Mouse (Mus musculus) ovary, postnatal 10 days (tissue): ENCODE results near the gene Plekhg3.

Experiments
- DNase-seq: peaks from one replicate; pipeline ENCODE4 v3.0.0; 2022; ENCODE audit warnings: low spot score

Plekhg3 gene

DNA sequence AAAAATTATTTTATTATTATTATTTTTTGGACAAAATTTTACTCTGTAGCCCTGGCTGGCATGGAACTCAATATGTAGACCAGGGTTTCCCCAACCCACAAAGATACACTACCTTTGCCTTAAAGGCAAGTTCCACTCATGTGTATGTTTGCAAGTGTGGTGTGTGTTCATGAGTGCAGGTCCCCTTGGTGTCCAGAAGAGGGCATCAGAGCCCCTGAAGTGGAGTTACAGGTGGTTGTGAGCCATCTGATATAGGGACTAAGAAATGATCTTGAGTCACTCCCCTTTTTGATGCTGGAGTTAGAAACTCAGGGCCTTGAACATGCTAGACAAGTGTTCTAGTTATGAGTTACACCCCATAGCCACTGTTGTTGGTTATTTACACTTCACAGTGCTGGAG, 54.3 kb downstream of the Plekhg3 start:
- DNase-seq = no peak

DNA sequence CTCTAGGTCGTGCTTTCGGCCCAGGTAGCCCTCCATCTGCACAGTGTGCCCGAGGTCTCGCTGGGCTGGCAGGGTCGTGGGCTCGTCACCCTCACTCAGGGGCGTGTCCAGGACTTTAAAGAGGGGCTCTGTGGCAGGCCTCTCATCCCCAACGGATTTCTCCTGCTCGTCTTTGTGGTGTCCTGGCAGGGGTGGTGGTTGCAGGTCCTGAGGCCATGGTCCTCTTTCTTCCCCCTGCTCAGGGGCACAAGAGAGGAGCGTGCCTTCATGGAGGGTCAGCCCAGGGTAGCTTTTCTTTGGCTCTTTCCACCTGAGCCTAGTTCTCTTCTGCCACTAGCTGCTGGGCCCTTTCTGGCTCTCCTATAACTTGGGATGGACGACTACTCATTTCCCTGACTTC, 56.7 kb downstream of the Plekhg3 start:
- DNase-seq = no peak

DNA sequence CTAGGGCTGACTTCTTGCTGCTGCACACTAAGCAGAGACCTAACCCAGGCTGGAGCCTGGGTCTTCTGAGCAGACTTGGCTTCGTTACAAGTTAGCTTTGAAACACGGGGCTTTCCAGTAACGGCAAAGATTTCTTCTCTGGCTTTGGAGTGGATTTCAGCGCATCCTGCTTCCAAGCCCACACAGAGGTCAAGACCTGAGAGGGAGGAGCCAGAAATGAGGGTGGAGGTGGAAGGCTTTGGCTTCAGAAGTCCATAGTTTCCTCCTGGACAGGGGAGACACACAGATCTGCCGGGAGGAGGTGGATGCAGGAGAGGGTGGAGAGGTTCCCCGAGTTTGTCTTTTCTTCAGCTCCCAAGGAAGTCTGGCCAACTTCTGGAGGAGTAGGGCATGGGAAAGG, 58.8 kb downstream of the Plekhg3 start:
- DNase-seq = peak; percentile 44

DNA sequence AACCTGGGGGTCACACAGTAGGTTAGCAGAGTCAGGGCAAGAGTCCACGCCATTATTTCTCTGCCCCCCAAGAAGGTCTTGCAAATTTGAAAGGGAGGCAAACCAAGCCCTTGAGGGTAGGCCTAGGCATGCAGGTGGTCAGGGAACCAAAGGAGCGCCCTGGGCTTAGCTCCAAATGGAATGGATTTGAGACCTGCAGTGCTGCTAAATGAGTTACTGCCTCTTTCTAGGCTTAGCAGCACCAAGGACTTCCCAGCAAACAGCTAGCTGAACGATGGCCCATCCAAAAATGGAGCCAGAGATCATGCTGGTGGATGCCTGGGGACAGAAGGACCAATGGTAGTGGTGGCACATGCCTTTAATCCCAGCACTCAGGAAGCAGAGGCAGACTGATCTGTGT, 60.3 kb downstream of the Plekhg3 start:
- no peak for DNase-seq

DNA sequence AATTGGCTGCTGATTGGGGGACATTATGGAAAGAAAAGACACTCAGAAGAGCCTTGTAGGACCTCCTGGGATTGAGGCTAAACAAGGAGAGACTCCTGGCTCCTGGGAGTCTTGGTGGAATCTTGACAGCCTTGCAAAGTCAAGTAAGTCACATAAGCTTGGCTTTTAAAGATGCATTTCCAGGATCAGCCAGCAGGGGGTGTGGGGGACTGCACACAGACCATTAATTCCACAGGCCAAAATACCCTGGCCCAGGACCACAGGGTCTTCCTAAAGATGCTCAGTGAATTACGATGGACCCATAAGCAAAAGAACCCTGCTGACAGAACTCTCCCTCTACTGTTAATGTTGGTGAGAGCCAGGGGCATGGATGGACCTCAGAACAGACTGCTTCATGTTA, 61.5 kb downstream of the Plekhg3 start:
- no peak for DNase-seq

DNA sequence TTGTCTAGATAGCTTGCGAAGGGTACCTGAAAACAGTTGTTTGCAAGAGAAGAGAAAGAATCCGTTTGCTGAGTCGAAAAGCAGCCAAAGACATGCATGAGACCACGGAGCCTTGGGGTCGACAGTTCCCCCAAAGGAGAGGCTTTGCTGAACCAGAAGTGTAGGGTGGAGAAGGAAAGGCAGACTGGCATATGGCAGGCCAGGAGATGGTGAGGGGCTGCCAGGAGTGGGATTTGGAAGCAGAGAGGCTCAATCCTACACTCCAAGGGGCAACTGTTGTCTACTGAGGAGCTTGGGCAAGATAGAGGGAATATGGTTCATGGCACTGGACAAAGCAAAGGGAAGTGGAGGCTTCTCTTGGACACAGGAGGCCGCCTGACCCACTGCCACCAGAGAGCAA, 62.6 kb downstream of the Plekhg3 start:
- no peak for DNase-seq

DNA sequence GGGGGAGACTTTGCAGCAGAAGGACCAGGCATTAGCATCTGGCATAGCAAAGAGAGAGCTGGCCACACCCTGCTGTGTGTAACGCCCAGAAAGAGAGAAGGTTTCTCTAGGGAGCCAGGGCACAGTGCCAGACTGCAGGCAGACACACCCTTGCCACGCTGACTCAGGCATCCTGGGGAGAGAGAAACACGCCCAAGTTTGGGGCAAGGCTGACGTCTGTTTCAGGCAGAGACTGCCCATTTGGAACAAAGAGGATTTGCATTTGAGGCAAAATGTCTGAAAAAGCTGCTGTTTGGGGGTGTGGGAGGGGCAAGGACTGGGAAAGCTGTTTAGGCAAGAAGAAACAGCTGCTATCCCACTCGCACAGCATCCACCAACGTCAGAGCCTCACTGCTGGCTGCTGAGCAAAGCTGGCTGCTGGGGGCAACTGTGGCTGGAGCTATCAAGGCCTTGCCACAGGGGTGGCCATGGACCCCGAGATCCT, 63.2 kb downstream of the Plekhg3 start:
- peak; percentile 44 for DNase-seq

DNA sequence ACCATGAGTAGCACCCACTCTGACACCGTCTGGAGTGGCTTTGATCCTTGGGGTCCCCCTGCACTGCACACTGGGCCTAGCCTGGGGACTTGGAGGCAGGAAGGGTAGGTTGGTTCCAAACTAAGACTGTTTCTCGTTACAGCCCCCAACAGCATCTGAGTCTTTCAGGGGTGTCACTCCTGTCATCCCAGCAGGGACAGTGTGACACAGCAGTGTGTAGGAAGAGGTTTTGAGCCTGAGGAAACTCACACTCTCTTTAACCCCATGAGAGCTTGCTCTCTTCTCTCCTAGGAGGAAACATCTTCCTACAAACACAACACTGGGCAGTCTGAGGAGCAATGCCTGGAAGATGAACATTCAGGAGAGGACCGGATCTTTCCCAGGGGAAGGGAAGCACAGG, 63.9 kb downstream of the Plekhg3 start:
- DNase-seq = no peak

DNA sequence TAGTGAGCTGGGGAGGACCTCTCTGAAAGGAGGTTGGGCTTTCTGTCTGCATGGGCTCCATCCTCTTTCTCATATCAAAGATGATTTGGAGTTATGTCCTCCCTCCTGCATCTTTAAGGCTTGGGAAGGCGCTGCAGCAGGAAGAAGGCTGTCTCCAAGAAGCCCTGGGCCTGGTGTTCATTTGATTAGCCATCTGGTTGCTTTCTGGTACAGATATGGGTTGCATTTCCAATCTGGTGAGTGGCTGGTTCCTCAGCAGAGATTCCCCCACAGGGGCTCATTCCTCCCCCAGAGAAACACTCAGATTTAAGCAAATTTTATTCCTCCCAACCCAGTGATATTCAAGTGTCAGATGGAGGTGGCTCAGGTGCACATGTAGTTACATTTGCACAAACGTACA, 65.1 kb downstream of the Plekhg3 start:
- no peak for DNase-seq

DNA sequence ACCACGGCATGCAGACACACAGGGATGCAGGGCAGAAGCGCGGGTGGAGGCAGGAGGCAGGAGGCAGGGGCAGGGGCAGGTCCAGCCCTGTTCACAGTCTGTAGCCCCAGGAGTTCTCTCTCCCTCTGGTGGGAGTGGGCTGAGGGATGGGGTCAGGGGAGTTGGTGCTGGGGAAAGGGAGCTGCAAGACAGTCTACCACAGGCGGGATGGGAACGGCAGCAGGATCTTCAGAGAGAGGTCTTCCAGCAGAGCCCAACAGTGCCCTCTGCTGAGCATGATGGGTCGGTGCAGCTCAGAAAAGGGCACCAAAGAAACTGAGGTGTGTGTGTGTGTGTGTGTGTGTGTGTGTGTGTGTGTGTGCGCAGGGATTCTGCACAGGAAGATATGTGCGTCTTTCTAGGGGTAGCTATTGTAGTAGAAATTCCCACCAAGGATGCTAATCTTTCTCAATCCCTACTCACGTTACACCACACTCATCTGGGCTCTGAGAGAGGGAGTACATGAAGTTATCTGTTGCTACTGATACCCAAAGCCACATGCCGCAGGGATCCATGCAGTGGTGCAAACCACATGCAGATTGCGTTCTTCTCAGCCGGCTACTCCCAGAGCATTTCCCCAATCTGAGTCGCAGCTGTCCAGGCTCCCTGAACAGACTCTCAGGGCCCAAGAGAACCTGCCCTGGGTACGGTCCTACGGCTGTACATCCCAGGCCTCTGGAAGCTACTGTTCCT, 65.8 kb downstream of the Plekhg3 start:
- DNase-seq = peak; percentile 55

DNA sequence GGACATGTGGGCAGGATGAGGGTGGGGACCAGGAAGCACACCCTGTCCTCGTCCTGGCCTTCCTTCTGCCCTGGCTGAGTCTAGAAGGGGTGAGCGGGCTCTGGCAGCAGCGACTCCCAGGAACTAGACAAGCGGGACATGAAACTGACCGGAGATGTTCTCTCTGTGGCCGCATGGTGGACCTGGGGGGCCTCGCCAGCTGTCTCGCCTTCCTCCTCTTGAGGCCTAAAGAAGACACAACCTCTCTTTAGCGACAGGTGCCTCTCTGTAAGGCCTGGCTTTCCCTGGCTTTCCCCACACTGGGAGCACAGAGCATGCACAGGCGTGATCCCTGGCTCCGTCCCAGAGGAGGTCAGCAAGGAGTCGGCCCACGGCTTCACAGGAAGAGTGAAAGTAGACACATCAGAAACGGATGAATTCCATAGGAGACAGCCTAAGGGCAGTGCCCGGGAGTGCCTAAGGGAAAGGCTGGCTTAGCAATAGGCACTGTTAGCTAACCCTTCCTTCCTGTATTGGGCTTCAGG, 66.9 kb downstream of the Plekhg3 start:
- DNase-seq = no peak

DNA sequence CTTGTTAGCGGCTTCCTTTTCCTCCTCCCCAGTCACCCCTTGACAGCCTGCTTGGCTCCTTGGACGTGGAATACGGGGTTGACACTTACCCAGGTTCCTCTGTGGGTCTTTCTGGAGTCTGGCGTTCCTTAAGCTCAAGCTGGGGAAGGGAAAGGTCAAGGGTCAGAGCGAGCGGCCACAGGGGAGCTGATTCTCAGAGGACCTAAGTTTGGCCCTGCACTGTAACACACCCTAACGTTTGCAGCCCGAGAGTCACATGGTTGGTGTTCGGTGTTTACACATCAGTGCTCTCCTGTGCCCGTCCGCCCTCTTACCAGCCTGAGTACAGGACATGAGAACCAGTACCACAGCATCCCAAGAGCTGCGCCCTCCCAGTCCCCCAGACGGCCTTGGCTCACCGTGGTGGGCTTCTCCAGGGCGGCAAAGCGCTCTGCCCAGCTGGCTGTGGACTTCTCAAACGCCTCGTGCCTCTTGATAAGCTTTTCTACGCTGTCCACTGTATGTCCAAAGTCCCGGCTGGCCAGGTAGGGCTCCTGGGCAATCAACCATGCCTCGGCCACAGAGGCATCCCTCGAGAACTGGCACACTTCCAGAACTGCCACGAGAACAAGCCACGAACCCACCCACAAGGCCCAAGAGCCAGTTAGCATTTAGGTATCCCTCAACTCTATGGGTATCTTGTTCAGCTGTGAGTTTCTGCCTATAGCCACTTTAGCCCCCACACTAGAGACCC, 67.7 kb downstream of the Plekhg3 start:
- DNase-seq = no peak

DNA sequence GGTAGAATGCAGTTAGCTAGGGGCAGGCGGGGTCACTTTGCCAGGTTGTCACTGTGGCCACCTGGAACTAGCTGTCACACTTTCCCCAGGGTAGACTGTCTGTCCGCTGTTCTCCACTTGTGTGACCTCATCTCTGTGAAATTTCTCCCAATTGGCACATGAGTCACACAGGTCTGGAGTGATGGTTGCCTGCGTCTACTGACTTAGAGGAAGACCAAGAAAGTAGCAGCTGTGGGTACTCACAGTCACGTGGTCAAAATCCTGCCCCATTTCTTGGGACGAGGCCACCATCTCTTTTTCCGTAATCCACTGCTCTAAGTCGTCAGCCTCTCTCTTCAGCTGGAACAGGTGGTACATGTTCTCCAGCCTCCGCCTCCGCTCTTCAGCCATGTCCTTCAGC, 73.1 kb downstream of the Plekhg3 start:
- no peak for DNase-seq

DNA sequence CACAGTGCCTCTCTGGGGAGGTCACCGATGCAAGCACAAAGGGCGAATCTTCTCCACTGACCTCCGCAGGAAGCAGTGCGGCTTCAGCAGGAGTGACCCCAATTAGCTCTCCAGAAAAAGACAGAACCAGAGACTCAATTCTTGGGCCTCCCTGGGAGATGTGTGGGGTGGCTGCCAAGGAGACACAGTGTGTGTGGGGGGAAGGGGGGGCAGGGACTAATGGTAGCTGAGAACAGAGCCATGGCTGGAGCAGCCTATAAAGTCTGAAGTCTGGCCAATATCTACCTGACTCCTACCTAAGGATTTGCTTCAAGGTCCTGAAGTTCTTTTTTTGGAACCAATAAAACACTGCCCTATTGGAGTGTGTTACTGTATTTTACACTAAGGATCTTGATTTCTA, 73.9 kb downstream of the Plekhg3 start:
- DNase-seq = no peak

DNA sequence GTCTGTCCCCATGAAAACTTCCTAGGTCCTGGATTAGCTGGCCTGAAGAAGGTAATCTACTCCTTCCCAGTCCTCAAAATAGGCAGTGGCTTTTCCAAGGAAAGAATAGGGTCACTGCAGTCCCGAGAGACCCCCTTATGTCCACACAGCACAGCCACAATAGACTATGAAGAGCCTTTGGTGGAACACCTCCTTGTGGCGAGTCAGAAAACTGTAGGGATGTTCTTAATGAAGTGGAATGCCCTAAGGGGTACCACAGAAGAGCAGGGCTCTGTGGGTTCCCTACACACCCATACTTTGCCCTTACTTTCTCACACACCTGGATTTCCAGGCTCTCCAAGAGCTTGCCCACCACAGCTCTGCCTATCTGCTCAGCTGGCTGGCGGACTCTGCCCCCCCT, 75.1 kb downstream of the Plekhg3 start:
- DNase-seq = no peak

DNA sequence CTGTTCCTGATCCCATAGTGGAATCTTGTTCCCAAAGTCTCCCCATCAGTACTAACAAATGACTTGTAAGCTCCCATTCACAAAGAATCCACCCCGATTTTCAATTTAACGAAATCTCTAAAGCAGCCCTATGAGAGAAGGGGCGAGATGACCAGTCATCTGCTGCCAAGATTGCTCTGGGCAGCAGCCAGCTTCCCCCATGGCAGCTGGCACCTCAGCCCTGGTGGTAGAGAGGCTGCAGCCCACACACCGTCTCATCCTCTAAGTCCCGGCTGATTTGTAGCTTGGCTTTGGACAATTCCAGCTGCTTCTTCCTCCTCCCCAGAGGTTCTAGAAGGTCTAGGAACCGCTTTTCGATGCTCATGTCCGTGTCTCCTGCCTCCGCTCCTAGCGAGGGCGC, 77.5 kb downstream of the Plekhg3 start:
- DNase-seq = no peak

DNA sequence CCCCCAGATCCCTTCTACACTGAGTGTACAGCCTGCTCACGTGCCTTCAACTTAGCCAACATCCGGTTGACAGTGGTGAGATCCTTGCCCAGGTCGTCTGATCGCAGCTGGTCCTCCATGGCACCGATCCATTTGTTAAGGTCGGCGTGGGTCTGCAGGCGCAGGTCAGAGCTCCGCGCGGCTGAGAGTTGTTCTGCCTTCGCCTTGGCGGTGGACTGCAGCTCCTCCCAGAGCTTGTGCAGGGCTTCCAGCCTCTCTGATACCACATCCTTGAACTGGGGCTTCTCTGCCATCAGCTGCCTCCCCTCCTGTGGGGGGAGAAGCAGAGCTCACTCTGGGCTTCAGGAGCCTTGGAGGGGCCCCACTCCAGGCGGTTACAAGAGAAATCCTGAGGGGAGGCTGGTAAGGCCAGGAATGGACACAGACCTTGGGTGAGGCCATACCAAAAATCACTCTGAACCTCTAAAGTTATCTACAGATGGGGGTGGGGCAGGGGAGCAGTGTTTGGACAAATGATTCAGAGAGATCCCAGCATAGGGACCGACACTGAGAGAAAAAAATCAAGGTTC, 78.4 kb downstream of the Plekhg3 start:
- DNase-seq = no peak

DNA sequence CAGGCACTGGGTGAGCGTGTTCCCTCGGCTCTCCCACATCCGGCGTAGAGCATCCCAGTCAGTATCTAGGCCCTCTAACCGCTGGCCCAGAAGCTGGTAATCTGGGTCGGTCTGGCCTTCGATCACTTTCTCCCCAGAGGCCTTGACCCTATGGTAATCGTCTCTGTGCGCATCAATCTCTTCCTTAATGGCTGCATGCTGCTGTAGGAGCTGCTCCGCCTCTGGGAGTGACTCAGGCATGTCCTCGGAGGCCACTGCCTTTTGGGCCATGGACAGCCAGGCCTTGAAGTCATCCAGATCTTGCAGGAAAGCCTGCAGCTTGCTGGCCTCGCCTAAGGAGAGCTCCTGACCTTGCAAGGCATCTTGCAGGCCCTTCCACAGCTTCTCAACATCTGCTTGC, 81.9 kb downstream of the Plekhg3 start:
- no peak for DNase-seq

DNA sequence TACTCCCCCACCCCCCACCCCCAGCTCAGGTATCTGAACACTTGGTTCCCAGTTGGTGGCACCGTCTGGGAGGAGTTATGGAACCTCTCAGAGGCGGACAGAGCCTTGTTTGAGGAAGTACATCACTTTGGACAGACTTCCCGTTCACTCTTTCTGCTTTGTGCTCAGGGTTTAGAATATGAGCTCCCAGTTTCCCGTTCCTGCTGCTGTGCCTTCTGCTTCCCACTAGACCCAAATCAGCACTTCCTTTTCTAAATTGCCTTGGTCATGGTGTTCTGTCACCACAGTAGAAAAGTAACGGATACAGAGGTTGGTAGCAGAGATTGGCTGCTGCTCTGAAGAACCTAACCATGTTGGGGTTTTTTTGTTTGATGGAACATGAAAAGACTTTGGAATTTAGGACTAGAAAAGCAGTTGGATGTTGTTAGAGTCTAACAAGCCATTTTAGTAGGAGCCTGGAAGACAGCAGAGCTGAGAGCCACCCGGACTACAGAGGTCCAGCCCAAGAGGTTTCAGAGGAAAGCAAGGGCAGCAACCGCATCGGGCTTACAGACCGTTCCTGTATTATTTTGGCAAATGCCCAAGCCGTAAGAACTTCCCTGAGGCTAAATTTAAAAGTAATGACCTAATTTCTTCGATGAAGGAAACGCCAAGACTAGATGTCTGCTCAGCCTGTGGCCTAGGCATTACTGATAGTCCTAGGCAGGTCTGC, 84.3 kb downstream of the Plekhg3 start:
- no peak for DNase-seq

DNA sequence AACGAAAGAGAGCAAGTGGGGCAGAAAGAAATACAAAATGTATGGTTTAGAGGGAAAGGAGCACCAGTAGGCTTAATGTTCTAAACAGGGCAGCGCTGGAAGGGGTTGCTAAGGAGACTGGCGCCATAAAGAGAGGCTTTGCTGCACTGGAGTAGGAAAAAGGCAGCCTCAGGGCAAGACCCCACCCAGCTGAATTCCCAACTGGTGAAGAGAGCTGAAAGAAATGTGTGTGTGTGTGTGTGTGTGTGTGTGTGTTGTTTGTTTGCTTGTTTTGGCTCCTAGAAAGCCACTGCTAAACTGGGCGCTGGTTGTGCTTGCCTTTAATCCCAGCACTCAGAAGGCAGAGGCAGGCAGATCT, 84.9 kb downstream of the Plekhg3 start:
- DNase-seq = no peak

DNA sequence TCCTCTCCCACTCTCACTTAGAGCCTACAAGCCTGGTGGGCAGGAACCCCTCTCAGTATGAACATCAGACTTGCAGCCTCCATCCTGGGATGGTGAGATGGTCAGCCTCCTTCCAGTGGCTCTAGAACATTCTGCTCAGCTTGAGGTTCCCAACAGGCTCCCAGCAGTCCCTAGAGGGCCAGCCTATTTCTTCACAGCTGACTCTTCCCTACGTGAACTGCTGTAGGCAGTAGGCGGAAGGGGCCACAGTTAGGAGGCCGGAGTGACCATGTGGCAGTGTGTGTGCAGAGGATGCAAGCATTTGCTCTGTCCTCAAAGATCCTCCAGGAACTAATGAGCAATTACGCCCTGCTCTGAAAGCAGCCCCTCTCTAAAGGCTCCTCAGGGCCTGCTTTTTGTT, 87.5 kb downstream of the Plekhg3 start:
- no peak for DNase-seq

DNA sequence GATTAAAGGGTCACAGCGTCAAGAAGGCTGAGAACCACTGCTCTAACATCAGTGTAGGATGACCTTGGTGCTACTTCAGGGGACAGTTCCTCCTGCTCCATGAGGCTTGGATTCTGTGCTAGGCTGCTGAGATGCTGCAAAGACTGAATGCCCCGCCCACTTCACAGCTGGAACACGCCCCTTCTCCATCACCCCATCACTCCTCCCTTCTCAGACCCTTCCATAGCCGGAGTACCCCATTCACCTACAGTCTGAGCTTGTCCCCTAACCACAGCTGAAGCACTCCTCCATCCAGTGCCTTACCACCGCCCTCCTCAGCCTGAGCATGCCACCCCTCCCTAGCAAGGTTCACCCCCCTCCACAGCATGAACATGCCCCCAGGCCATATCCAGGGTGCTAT, 89.2 kb downstream of the Plekhg3 start:
- DNase-seq = no peak

DNA sequence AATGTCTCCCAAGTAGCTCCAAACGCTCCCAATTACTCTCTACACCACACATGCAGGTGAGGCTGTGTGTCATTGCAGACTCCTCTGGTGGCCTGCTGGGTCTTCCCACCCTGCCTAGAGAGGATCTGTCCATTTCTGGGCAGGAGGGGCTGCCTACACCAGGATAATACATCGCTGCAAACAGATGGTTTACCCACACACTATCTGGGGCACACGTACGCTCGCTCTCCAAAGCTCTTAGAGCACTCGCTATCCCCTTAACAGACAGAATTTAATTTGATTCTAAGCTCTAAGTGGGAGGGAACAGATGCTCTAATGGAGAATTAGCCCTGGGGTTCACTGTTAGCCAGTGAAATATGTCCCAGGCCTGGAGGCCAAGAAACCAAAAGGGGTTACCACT, 92.7 kb downstream of the Plekhg3 start:
- DNase-seq = no peak
